Mouse (Mus musculus): ENCODE data around the gene Pde6d.

GRCm38 (mm10) chr1:86594539-86594938, 12.1 kb upstream of the Pde6d start:
- TF ChIP-seq POLR2A (IDR thresholded peaks at IDR 0.05; ENCODE audit: control insufficient read depth, low read depth, low read length) (no peak), CTCF (IDR thresholded peaks at IDR 0.05; ENCODE audit: control insufficient read depth, insufficient read depth, insufficient replicate concordance, low read depth, low read length) (no peak)
